Mouse (Mus musculus): ENCODE results near the gene Rps6ka5. TPM values are rescaled to one million over a fixed set of nuclear protein-coding genes. Genes with fewer than 3 reads are reported as not detected.

Gene Rps6ka5
- polyA plus RNA-seq, 1 experiment from 2014 or later: 3.2 TPM

DNA sequence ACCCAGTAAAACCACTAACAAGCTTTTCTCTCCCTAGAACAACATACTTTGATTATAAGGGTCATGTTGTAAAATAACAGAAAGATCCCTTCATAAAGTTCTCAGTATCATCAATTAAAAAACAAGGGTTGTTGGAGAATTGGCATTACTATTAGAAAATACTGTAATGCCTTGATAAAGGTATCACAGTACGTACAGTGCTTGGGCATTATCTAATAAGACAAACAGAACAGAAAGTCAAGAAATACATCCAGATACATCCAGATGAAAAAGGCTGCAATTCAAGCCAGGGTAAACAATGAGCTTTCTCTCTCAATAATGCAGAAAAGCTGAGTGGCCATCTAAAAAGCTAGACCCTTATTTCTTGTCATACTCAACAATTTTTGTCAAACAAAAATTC, 84.8 kb downstream of the Rps6ka5 start:
- H3K4me1 ChIP-seq (ENCODE audit: control insufficient read depth, insufficient read depth, low read length): no peaks in the 10 kb centered on the region; the same call in 1 of the 2 replicates
- 96% methylated on average over 1 of the region's 1 CpGs for WGBS
- H3K9ac ChIP-seq (ENCODE audit: low read length): no peak overlapping the region
- H3K9me3 ChIP-seq (ENCODE audit: control insufficient read depth, low read length): no peaks in the 10 kb centered on the region
- no peaks in the 10 kb centered on the region for H3K36me3 ChIP-seq (ENCODE audit: control insufficient read depth, insufficient read depth, low read length)
- H3K27me3 ChIP-seq (ENCODE audit: control insufficient read depth, insufficient read depth, low read length): no peaks in the 10 kb centered on the region
- H3K4me2 ChIP-seq: no peak overlapping the region
- ATAC-seq (ENCODE audit: low FRiP score) (no peak), DNase-seq (ENCODE audit: low spot score, missing footprints) (peak; percentile 39)
- H3K4me3 ChIP-seq (ENCODE audit: low read depth, low read length): no peak overlapping the region
- no peak overlapping the region for H3K27ac ChIP-seq (ENCODE audit: low read depth, low read length)

DNA sequence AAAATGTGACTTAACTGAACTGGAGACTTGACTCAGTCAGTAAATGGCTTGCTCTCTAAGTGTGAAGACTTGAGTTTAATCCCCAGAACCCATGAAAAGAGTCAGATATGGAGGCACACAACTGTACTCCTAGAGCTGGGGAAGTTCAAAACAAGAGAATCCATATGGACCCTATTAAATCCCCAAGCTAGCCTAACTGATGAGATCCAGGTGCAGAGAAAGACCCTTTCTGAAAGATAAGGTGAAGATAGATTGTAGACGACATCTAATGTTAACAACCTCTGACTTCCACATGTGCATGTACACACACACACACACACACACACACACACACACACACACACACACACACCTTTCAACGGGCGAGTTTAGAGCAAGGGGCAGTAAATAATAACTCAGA, 86.1 kb downstream of the Rps6ka5 start:
- Histone ChIP-seq H3K9ac (ENCODE audit: low read length) (no peak overlapping the region), H3K4me1 (ENCODE audit: control insufficient read depth, insufficient read depth, low read length) (peaks cover 5% of the 10 kb centered on the region), H3K27ac (ENCODE audit: low read depth, low read length) (no peak overlapping the region), H3K4me2 (no peak overlapping the region), H3K27me3 (ENCODE audit: control insufficient read depth, insufficient read depth, low read length) (no peaks in the 10 kb centered on the region), H3K36me3 (ENCODE audit: control insufficient read depth, insufficient read depth, low read length) (no peaks in the 10 kb centered on the region), H3K4me3 (ENCODE audit: low read depth, low read length) (no peak overlapping the region), H3K9me3 (ENCODE audit: control insufficient read depth, low read length) (no peaks in the 10 kb centered on the region)
- ATAC-seq (ENCODE audit: low FRiP score) (no peak), DNase-seq (ENCODE audit: low spot score, missing footprints) (no peak)
- 76% methylated on average over 3 of the region's 3 CpGs for WGBS

DNA sequence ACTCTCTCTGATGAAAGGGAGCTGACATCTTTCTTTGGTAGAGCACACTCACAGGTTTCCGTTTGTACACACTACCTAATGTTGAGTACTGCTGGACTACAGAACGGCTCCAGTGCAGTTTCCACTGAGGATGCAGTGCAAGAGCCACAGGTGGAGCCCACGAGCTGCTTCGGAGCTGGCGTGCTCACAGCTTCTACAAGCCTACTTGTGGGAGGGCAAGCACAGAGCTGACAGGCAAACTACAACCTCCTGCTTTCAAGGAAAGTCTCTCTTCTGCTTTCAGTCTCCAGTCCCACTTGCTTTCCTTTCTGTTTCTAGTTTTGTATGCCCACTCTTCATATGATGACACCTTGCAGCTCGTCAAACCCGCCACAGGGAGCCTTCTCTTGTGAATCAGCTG, 87.1 kb downstream of the Rps6ka5 start:
- no peaks in the 10 kb centered on the region for H3K36me3 ChIP-seq (ENCODE audit: control insufficient read depth, insufficient read depth, low read length)
- no peak overlapping the region for H3K9ac ChIP-seq (ENCODE audit: low read length)
- H3K4me2 ChIP-seq: no peak overlapping the region
- H3K4me1 ChIP-seq (ENCODE audit: control insufficient read depth, insufficient read depth, low read length): peaks cover 5% of the 10 kb centered on the region
- no peak overlapping the region for H3K4me3 ChIP-seq (ENCODE audit: low read depth, low read length)
- H3K27me3 ChIP-seq (ENCODE audit: control insufficient read depth, insufficient read depth, low read length): no peaks in the 10 kb centered on the region
- DNase-seq (ENCODE audit: low spot score, missing footprints) (peak; percentile 83), ATAC-seq (ENCODE audit: low FRiP score) (0 out of 2 replicates have a peak, but pooled peaks have one; percentile 19)
- H3K9me3 ChIP-seq (ENCODE audit: control insufficient read depth, low read length): no peaks in the 10 kb centered on the region
- no peak overlapping the region for H3K27ac ChIP-seq (ENCODE audit: low read depth, low read length)
- 50% methylated on average over 7 of the region's 7 CpGs for WGBS

DNA sequence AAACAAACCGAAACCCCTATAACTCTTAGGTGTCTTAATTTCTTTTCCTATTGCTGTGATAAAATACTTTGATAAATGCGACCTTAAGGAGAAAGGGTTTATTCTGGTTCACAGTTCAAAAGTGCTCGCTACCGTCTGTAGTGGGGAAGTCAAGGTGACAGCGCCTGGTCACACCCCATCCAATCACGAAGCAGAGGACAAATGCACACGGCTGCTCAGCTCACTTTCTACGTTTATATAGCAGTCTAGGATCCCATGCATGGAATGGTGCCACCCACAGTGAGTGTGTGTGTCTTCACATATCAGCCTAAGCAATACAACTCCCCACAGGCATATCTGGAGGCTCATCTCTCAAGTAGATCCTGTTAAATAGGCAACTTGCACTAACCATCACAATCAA, 88.9 kb downstream of the Rps6ka5 start:
- H3K9ac ChIP-seq (ENCODE audit: low read length): no peak overlapping the region
- H3K27me3 ChIP-seq (ENCODE audit: control insufficient read depth, insufficient read depth, low read length): no peaks in the 10 kb centered on the region
- peak; percentile 54 for DNase-seq (ENCODE audit: low spot score, missing footprints)
- H3K4me3 ChIP-seq (ENCODE audit: low read depth, low read length): no peak overlapping the region
- no peak overlapping the region for H3K4me2 ChIP-seq
- no peaks in the 10 kb centered on the region for H3K36me3 ChIP-seq (ENCODE audit: control insufficient read depth, insufficient read depth, low read length)
- H3K27ac ChIP-seq (ENCODE audit: low read depth, low read length): no peak overlapping the region
- whole genome bisulfite sequencing: 92% methylated on average over 8 of the region's 8 CpGs
- ATAC-seq (ENCODE audit: low FRiP score): no peak
- H3K4me1 ChIP-seq (ENCODE audit: control insufficient read depth, insufficient read depth, low read length): peaks cover 5% of the 10 kb centered on the region
- no peaks in the 10 kb centered on the region for H3K9me3 ChIP-seq (ENCODE audit: control insufficient read depth, low read length)

- WGBS: 32% methylated on average over 3 of the region's 3 CpGs
- Histone ChIP-seq H3K27ac (ENCODE audit: low read depth, low read length) (no peak overlapping the region), H3K9ac (ENCODE audit: low read length) (no peak overlapping the region), H3K9me3 (ENCODE audit: control insufficient read depth, low read length) (no peaks in the 10 kb centered on the region), H3K4me2 (no peak overlapping the region), H3K36me3 (ENCODE audit: control insufficient read depth, insufficient read depth, low read length) (no peaks in the 10 kb centered on the region), H3K4me3 (ENCODE audit: low read depth, low read length) (no peak overlapping the region), H3K27me3 (ENCODE audit: control insufficient read depth, insufficient read depth, low read length) (no peaks in the 10 kb centered on the region), H3K4me1 (ENCODE audit: control insufficient read depth, insufficient read depth, low read length) (peaks cover 5% of the 10 kb centered on the region)
- peak; percentile 60 for DNase-seq (ENCODE audit: low spot score, missing footprints)
- ATAC-seq (ENCODE audit: low FRiP score): no peak
Measured at GRCm38 (mm10) chr12:100636733-100637132, 90.0 kb downstream of the Rps6ka5 start.

GRCm38 (mm10) chr12:100636299-100636633, 90.5 kb downstream of the Rps6ka5 start:
- no peaks in the 10 kb centered on the region for H3K9me3 ChIP-seq (ENCODE audit: control insufficient read depth, low read length)
- 99% methylated on average over 2 of the region's 2 CpGs for WGBS
- DNase-seq (ENCODE audit: low spot score, missing footprints): peak; percentile 23

GRCm38 (mm10) chr12:100635601-100636298, 91.0 kb downstream of the Rps6ka5 start:
- no peaks in the 10 kb centered on the region for H3K27me3 ChIP-seq (ENCODE audit: control insufficient read depth, insufficient read depth, low read length)
- H3K9ac ChIP-seq (ENCODE audit: low read length): no peak overlapping the region
- no peaks in the 10 kb centered on the region for H3K36me3 ChIP-seq (ENCODE audit: control insufficient read depth, insufficient read depth, low read length)
- H3K4me1 ChIP-seq (ENCODE audit: control insufficient read depth, insufficient read depth, low read length): peaks cover 5% of the 10 kb centered on the region
- no peak overlapping the region for H3K4me3 ChIP-seq (ENCODE audit: low read depth, low read length)
- no peak overlapping the region for H3K27ac ChIP-seq (ENCODE audit: low read depth, low read length)
- no peak for ATAC-seq (ENCODE audit: low FRiP score)
- 95% methylated on average over 6 of the region's 6 CpGs for WGBS
- H3K4me2 ChIP-seq: no peak overlapping the region
- DNase-seq (ENCODE audit: low spot score, missing footprints): peak; percentile 64
- no peaks in the 10 kb centered on the region for H3K9me3 ChIP-seq (ENCODE audit: control insufficient read depth, low read length)

More at GRCm38 (mm10) chr12:100636299-100636633, 90.5 kb downstream of the Rps6ka5 start:
- no peaks in the 10 kb centered on the region for H3K27me3 ChIP-seq (ENCODE audit: control insufficient read depth, insufficient read depth, low read length)
- no peak for ATAC-seq (ENCODE audit: low FRiP score)
- no peak overlapping the region for H3K4me2 ChIP-seq
- H3K36me3 ChIP-seq (ENCODE audit: control insufficient read depth, insufficient read depth, low read length): no peaks in the 10 kb centered on the region
- H3K4me3 ChIP-seq (ENCODE audit: low read depth, low read length): no peak overlapping the region
- peaks cover 5% of the 10 kb centered on the region for H3K4me1 ChIP-seq (ENCODE audit: control insufficient read depth, insufficient read depth, low read length)
- H3K27ac ChIP-seq (ENCODE audit: low read depth, low read length): no peak overlapping the region
- no peak overlapping the region for H3K9ac ChIP-seq (ENCODE audit: low read length)

- Histone ChIP-seq H3K9me3 (ENCODE audit: control insufficient read depth, low read length) (no peaks in the 10 kb centered on the region), H3K9ac (ENCODE audit: low read length) (no peak overlapping the region), H3K27ac (ENCODE audit: low read depth, low read length) (no peak overlapping the region), H3K4me3 (ENCODE audit: low read depth, low read length) (no peak overlapping the region), H3K4me2 (no peak overlapping the region), H3K36me3 (ENCODE audit: control insufficient read depth, insufficient read depth, low read length) (no peaks in the 10 kb centered on the region), H3K4me1 (ENCODE audit: control insufficient read depth, insufficient read depth, low read length) (peaks cover 5% of the 10 kb centered on the region), H3K27me3 (ENCODE audit: control insufficient read depth, insufficient read depth, low read length) (no peaks in the 10 kb centered on the region)
- DNase-seq (ENCODE audit: low spot score, missing footprints) (no peak), ATAC-seq (ENCODE audit: low FRiP score) (no peak)
- 89% methylated on average over 3 of the region's 3 CpGs for WGBS
Measured at GRCm38 (mm10) chr12:100633231-100633630, 93.6 kb downstream of the Rps6ka5 start.

- Histone ChIP-seq H3K27me3 (ENCODE audit: control insufficient read depth, insufficient read depth, low read length) (no peaks in the 10 kb centered on the region), H3K9me3 (ENCODE audit: control insufficient read depth, low read length) (no peaks in the 10 kb centered on the region), H3K4me1 (ENCODE audit: control insufficient read depth, insufficient read depth, low read length) (no peaks in the 10 kb centered on the region), H3K36me3 (ENCODE audit: control insufficient read depth, insufficient read depth, low read length) (no peaks in the 10 kb centered on the region), H3K4me2 (no peak overlapping the region), H3K27ac (ENCODE audit: low read depth, low read length) (no peak overlapping the region), H3K4me3 (ENCODE audit: low read depth, low read length) (no peak overlapping the region), H3K9ac (ENCODE audit: low read length) (no peak overlapping the region)
- DNase-seq (ENCODE audit: low spot score, missing footprints): no peak
- WGBS: 85% methylated on average over 7 of the region's 7 CpGs
- ATAC-seq (ENCODE audit: low FRiP score): no peak
Measured at GRCm38 (mm10) chr12:100631286-100631685, 95.5 kb downstream of the Rps6ka5 start.
